Mouse (Mus musculus) hindbrain, postnatal 0 days (tissue): ENCODE data around the gene 4931414P19Rik. TPM values are rescaled to one million over a fixed set of nuclear protein-coding genes. Genes with fewer than 3 reads are reported as not detected.

Experiments used
- ATAC-seq: fragments of 200-750 bp; cut with Nextera tagmentation; 2 replicates; pipeline ENCODE4 v1.8.0; 2017; ENCODE audit warnings: mild to moderate bottlenecking, moderate TSS enrichment, moderate library complexity
- DNase-seq: peaks from one replicate; pipeline ENCODE4 v3.0.0-alpha.2; 2015; ENCODE audit warnings: low spot score
- H3K27ac ChIP-seq: fragments of 300-500 bp; sonication (generic); 2 replicates; pipeline ENCODE4 v1.5.1; 2014; ENCODE audit warnings: mild to moderate bottlenecking
- H3K27me3 ChIP-seq: fragments of 300-500 bp; sonication (generic); 2 replicates; pipeline ENCODE4 v1.6.1; 2014; ENCODE audit warnings: low read length, mixed read lengths; ENCODE audit not compliant: insufficient read depth
- H3K36me3 ChIP-seq: fragments of 300-500 bp; sonication (generic); 2 replicates; pipeline ENCODE4 v1.6.1; 2014; ENCODE audit warnings: low read length, mixed read lengths; ENCODE audit not compliant: insufficient read depth
- H3K4me1 ChIP-seq: fragments of 300-500 bp; sonication (generic); 2 replicates; pipeline ENCODE4 v1.6.1; 2014; ENCODE audit warnings: antibody characterized with exemption, low read length, mixed read lengths; ENCODE audit not compliant: insufficient read depth
- H3K4me2 ChIP-seq: fragments of 300-500 bp; sonication (generic); 2 replicates; pipeline ENCODE4 v1.6.1; 2014; ENCODE audit warnings: low read depth, mild to moderate bottlenecking, low read length, moderate library complexity, mixed read lengths
- H3K4me3 ChIP-seq: fragments of 300-500 bp; sonication (generic); 2 replicates; pipeline ENCODE4 v1.5.1; 2014; ENCODE audit warnings: low read length
- H3K9ac ChIP-seq: fragments of 300-500 bp; sonication (generic); replicated peaks from 2 replicates; pipeline ENCODE4 v1.6.1; 2014; ENCODE audit warnings: mild to moderate bottlenecking, low read length, moderate library complexity, mixed read lengths
- H3K9me3 ChIP-seq: fragments of 300-500 bp; sonication (generic); 2 replicates; pipeline ENCODE4 v1.6.1; 2016; ENCODE audit warnings: low read length, mixed read lengths
- CTCF ChIP-seq: IDR thresholded peaks from 2 replicates; pipeline ENCODE4 v1.5.1; 2016; ENCODE audit warnings: antibody characterized with exemption, control low read depth, low read depth
- WGBS: fragments of 180-500 bp; shearing (Covaris S2); extraction: QIAGEN DNeasy Blood & Tissue Kit; methylation state at CpG from one replicate; pipeline ENCODE4 v1.1.7; 2014; 5-methylcytosine and 5-hydroxymethylcytosine counted together
- polyA plus RNA-seq: library from polyadenylated mRNA; unstranded; fragments of >200 nt; fragmentation: Nextera tagmentation; extraction: Ambion mirVana; gene quantifications from 2 replicates; pipeline ENCODE4 v1.2.1, GENCODE M21; 2015
- total RNA-seq: library from RNA; depleted of rRNA; stranded (reverse); fragments of >200 nt; gene quantifications from 2 replicates; pipeline ENCODE4 v1.2.3, GENCODE M21; 2014

The 4931414P19Rik gene
- total and polyA plus RNA-seq, 2 experiments from 2014 or later = 2.5 to 4.8 TPM

DNA sequence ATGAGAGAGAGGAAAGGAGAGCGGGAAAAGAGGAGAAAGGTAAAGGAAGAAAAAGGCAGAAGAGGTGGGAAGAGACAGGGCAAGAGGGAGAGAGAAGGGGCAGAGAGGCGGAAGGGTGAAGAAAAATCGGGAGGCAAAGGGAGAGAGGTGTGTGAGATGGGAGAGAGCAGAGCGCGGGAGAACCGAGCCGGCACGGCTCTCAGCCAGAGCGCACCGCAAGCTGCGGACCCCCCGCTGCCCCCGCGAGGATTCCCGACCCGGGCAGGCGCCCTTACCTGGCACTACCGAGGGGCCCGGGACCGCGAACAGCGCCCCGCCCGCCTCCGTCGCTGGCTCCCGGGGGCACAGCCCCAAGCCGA lies 35.1 kb upstream of the 4931414P19Rik start, which contains the start of gene Gm17606:
Gm17606 (plus strand) TSS at position 7 of the 359 bp plus-strand sequence.
- Histone ChIP-seq H3K27me3 (no peaks in the 10 kb centered on the region), H3K9me3 (no peaks in the 10 kb centered on the region), H3K4me3 (peak within 1 kb of the TSS; percentile 80), H3K36me3 (peaks cover 38% of the 10 kb centered on the region), H3K27ac (peak within 1 kb of the TSS; percentile 78), H3K9ac (peak within 1 kb of the TSS; percentile 90), H3K4me1 (no peaks in the 10 kb centered on the region; the same call in 1 of the 2 replicates), H3K4me2 (peak within 1 kb of the TSS; percentile 96)
- ATAC-seq = no peak
- TF ChIP-seq CTCF = no peak
- no peak for DNase-seq
- WGBS = 3% methylated on average over 26 of the region's 28 CpGs

DNA sequence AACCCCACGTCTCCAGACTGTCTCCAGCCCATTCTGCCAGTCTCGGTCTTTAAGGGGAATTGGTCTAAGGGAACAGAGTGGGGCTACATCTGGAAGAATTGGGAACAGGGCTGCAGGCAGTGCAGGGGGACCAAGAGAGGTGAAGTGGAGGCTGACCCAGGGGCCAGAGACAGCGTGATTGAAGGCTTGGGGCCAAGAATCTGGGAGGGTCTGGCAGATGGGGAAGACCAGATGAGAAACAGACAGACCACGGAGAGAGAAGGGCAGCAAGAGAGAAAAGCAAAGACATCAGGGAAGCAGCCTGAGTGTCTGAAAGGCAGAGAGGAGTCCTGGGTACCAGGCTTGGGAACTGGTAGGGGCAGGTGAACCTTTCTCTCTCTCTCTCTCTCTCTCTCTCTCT lies 34.3 kb upstream of the 4931414P19Rik start:
- Histone ChIP-seq H3K9ac (peak overlapping the region; percentile 45), H3K9me3 (no peaks in the 10 kb centered on the region), H3K4me3 (peak overlapping the region; percentile 80), H3K4me2 (peak overlapping the region; percentile 96), H3K27ac (0 out of 2 replicates have a peak overlapping the region, but pooled peaks have one; percentile 11), H3K27me3 (no peaks in the 10 kb centered on the region), H3K36me3 (peaks cover 30% of the 10 kb centered on the region), H3K4me1 (no peaks in the 10 kb centered on the region; the same call in 1 of the 2 replicates)
- DNase-seq = no peak
- no peak for TF ChIP-seq CTCF
- no peak for ATAC-seq
- 20% methylated on average over 4 of the region's 4 CpGs for WGBS

DNA sequence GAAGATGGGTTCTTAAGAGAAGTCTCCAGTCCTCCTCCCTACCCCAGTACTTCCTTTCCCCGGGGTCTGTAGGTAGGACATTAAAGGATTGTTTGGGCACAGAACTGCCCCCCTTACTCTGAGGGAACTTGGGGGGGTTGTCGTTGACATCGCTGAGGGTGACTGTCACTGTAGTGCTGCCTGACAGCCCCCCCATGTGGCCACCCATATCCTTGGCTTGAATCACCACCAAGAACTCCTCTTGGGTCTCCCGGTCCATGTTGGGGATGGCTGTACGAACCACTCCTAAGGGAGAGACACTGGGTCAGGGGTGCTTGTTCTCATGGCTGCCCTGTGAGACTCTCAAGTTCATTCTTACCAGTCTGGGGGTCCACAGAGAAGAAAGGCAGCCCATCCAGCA lies 32.4 kb upstream of the 4931414P19Rik start:
- TF ChIP-seq CTCF = peak; percentile 56
- no peaks in the 10 kb centered on the region for H3K27me3 ChIP-seq
- no peak overlapping the region for H3K4me2 ChIP-seq
- no peaks in the 10 kb centered on the region for H3K9me3 ChIP-seq
- no peak for ATAC-seq
- H3K4me1 ChIP-seq = no peaks in the 10 kb centered on the region; the same call in 1 of the 2 replicates
- 65% methylated on average over 5 of the region's 5 CpGs for WGBS
- no peak overlapping the region for H3K9ac ChIP-seq
- H3K4me3 ChIP-seq = no peak overlapping the region
- H3K36me3 ChIP-seq = peaks cover 11% of the 10 kb centered on the region
- no peak overlapping the region for H3K27ac ChIP-seq
- DNase-seq = peak; percentile 39

DNA sequence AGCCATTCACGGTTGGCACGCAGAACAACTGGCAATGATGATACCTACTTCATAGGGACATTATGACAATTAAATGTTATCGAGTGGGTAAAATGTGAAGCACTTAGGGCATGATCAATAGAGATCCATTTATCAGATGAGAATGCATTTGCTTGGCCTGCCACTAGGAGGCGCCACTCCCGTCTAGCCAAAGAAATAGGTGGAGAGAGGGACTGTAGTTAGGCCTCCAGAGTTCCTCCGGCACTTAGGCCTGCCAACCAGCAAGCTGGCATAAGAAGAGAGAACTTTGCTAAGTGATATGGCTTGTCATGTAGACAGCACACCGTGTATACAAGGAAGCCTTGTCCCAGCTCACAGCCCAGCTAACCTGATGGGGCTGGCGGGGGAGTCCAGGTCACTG lies 31.2 kb upstream of the 4931414P19Rik start:
- no peak overlapping the region for H3K9ac ChIP-seq
- ATAC-seq = no peak
- 45% methylated on average over 8 of the region's 8 CpGs for WGBS
- no peak overlapping the region for H3K4me3 ChIP-seq
- peaks cover 7% of the 10 kb centered on the region; the same call in 1 of the 2 replicates for H3K36me3 ChIP-seq
- no peaks in the 10 kb centered on the region; the same call in 1 of the 2 replicates for H3K4me1 ChIP-seq
- H3K4me2 ChIP-seq = no peak overlapping the region
- TF ChIP-seq CTCF = peak; percentile 93
- no peak overlapping the region for H3K27ac ChIP-seq
- H3K9me3 ChIP-seq = no peaks in the 10 kb centered on the region
- DNase-seq = peak; percentile 58
- no peaks in the 10 kb centered on the region for H3K27me3 ChIP-seq

DNA sequence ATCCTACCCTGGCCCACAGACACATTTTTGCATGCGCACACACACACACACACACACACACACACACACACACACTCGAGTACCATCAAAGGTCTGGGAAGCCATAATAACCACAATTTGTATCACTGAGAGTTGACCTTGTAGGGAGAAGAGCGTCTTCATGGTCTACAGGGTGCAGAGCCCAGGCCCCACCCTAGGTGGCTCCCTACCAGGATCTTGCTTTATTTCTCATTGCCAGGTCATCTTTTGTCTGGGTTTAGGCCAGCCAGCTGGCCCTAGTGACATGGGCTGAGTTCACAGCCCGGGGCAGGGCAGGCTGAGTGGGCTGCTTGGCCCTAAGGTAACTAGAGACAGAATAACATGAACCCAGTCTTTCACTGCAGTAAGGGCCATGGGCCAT lies 28.4 kb upstream of the 4931414P19Rik start:
- Histone ChIP-seq H3K4me3 (no peak overlapping the region), H3K36me3 (peaks cover 12% of the 10 kb centered on the region; the same call in 1 of the 2 replicates), H3K9me3 (no peaks in the 10 kb centered on the region), H3K4me2 (no peak overlapping the region), H3K27me3 (no peaks in the 10 kb centered on the region), H3K27ac (no peak overlapping the region), H3K4me1 (no peaks in the 10 kb centered on the region; the same call in 1 of the 2 replicates), H3K9ac (no peak overlapping the region)
- 84% methylated on average over 4 of the region's 4 CpGs for WGBS
- peak; percentile 31 for TF ChIP-seq CTCF
- DNase-seq = no peak
- no peak for ATAC-seq

DNA sequence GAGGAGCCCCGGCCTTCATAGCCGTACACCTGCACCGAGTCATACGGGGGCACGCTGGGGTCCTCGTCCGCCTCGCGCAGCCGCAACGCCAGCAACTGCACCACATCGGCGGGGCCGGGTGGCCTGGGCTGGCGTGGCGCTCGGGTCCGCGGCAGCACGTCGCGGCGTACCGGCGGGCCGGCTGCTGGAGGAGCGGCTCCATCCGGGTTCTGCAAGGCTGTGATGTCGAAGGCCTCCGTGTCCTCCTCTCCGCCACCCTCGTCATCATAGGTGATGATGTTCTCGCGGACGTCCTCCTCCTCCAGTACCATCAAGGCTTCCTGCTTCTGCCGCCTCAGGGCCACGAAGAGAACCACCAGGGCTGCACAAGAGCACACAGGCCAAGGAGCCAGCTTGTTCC lies 26.5 kb upstream of the 4931414P19Rik start:
- Histone ChIP-seq H3K4me3 (no peak overlapping the region), H3K4me2 (no peak overlapping the region), H3K27ac (no peak overlapping the region), H3K9ac (no peak overlapping the region), H3K9me3 (no peaks in the 10 kb centered on the region), H3K27me3 (no peaks in the 10 kb centered on the region), H3K4me1 (no peaks in the 10 kb centered on the region; the same call in 1 of the 2 replicates), H3K36me3 (peaks cover 12% of the 10 kb centered on the region; the same call in 1 of the 2 replicates)
- ATAC-seq (no peak), DNase-seq (no peak)
- no peak for TF ChIP-seq CTCF
- 91% methylated on average over 35 of the region's 37 CpGs for WGBS

DNA sequence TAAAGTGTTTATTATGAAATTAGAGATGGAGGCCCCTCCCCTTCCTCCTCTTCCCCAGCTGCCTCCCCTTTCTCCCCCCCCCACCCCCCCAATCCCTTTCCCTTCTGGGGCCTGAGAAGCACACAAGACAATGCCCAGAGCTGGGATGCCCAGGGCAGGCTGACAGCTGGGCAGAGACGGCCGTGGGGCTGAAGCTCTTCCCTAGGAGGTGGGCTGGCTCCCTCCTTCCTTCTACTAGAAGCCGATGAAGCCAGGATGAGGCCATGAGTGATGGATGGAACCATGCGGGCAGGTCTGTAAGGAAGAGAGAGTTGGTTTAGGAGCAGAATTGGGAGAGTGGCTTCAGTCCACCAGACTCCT lies 25.4 kb upstream of the 4931414P19Rik start:
- H3K36me3 ChIP-seq = peaks cover 12% of the 10 kb centered on the region; the same call in 1 of the 2 replicates
- TF ChIP-seq CTCF = no peak
- H3K27me3 ChIP-seq = no peaks in the 10 kb centered on the region
- H3K4me3 ChIP-seq = no peak overlapping the region
- WGBS = 28% methylated on average over 4 of the region's 4 CpGs
- H3K4me1 ChIP-seq = no peaks in the 10 kb centered on the region; the same call in 1 of the 2 replicates
- H3K9me3 ChIP-seq = no peaks in the 10 kb centered on the region
- H3K27ac ChIP-seq = peak overlapping the region; percentile 56; the same call in 1 of the 2 replicates
- H3K4me2 ChIP-seq = 0 out of 2 replicates have a peak overlapping the region, but pooled peaks have one; percentile 1
- ATAC-seq (peak; percentile 54), DNase-seq (no peak)
- no peak overlapping the region for H3K9ac ChIP-seq
